Mouse (Mus musculus): ENCODE measurements around the gene Tpcn2. TPM values are rescaled to one million over a fixed set of nuclear protein-coding genes. Genes with fewer than 3 reads are reported as not detected.

Tpcn2 gene
- polyA plus RNA-seq, 1 experiment, result 7.4 TPM

- Histone ChIP-seq H3K4me3 (ENCODE audit: insufficient read depth, low read length) (no peak overlapping the region), H3K4me1 (ENCODE audit: control insufficient read depth, insufficient read depth, low read length) (peaks cover 21% of the 10 kb centered on the region), H3K27ac (ENCODE audit: insufficient read depth, low read length) (0 out of 2 replicates have a peak overlapping the region, but pooled peaks have one; percentile 4)
- TF ChIP-seq CTCF (IDR thresholded peaks at IDR 0.05; ENCODE audit: extremely low read depth, insufficient read depth, low read length) (peak; percentile 22; the same call in 1 of the 2 replicates), POLR2A (IDR thresholded peaks at IDR 0.05; ENCODE audit: extremely low read depth, insufficient read depth, low read length) (no peak)
These were observed 86.8 kb downstream of the Tpcn2 start for GRCm38 (mm10) chr7:145197042-145197441.

DNA sequence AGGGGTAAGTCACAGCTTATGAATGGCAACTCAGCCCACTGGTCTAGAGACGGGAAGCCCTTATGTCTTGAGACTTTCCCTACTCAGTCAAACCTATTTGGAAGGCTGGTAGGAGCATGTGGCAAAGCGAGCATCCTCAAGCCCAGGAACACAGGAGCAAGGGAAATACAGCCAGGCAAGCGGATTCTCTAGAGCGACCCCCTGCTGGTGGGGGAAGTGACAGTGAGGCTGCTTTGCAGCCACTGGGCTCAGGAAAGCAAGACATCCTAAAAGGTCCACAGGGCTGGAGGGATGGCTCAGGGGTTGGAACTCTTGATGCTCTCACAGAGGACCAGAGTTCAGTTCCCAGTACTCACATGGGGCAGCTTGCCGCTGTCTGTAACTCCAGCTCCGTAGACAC is 87.5 kb downstream of the Tpcn2 start:
- H3K27ac ChIP-seq (ENCODE audit: insufficient read depth, low read length), result no peak overlapping the region
- no peak overlapping the region for H3K4me3 ChIP-seq (ENCODE audit: insufficient read depth, low read length)
- peaks cover 21% of the 10 kb centered on the region for H3K4me1 ChIP-seq (ENCODE audit: control insufficient read depth, insufficient read depth, low read length)
- TF ChIP-seq POLR2A (IDR thresholded peaks at IDR 0.05; ENCODE audit: extremely low read depth, insufficient read depth, low read length), result no peak
- no peak for TF ChIP-seq CTCF (IDR thresholded peaks at IDR 0.05; ENCODE audit: extremely low read depth, insufficient read depth, low read length)

DNA sequence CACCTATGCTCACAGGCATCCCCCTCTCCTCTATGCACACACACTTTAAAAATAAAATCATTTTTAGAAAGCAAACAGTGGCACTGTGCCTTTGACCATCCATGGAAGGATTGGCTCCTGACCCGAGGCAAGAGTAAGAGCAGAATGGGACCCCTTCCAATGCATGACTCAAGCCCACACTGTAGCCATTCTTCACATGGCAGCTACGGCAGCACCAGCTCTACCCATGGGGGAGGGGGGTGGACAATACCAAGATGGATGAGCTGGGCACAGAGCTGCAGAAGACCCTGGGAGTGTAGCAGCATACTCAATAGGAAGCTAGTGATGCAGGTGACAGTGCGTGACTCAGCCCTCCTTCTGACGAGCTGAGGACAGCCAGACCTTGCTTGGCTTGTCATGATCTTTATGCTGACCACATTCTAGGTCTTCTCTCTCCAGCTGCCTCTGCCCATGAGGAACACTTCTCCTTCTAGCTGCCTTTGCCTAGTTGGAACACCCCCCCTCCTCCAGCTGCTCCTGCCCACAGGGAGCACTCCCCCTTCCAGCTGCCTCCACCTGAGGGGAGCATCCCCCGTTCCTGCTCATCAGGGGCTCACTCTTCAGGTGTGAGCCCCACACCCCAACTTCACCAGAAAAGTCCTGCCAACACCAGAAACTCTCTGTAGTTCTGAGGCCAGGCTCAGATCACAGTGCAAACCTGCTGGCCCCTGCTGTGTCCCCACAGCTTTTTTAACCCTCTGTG is 88.5 kb downstream of the Tpcn2 start:
- peaks cover 21% of the 10 kb centered on the region for H3K4me1 ChIP-seq (ENCODE audit: control insufficient read depth, insufficient read depth, low read length)
- no peak overlapping the region for H3K27ac ChIP-seq (ENCODE audit: insufficient read depth, low read length)
- no peak overlapping the region for H3K4me3 ChIP-seq (ENCODE audit: insufficient read depth, low read length)
- TF ChIP-seq POLR2A (IDR thresholded peaks at IDR 0.05; ENCODE audit: extremely low read depth, insufficient read depth, low read length) (no peak), CTCF (IDR thresholded peaks at IDR 0.05; ENCODE audit: extremely low read depth, insufficient read depth, low read length) (no peak)

GRCm38 (mm10) chr7:145194455-145195161 is 89.2 kb downstream of the Tpcn2 start:
- H3K4me1 ChIP-seq (ENCODE audit: control insufficient read depth, insufficient read depth, low read length), result peaks cover 21% of the 10 kb centered on the region
- H3K27ac ChIP-seq (ENCODE audit: insufficient read depth, low read length), result no peak overlapping the region
- no peak overlapping the region for H3K4me3 ChIP-seq (ENCODE audit: insufficient read depth, low read length)
- no peak for TF ChIP-seq POLR2A (IDR thresholded peaks at IDR 0.05; ENCODE audit: extremely low read depth, insufficient read depth, low read length)
- no peak for TF ChIP-seq CTCF (IDR thresholded peaks at IDR 0.05; ENCODE audit: extremely low read depth, insufficient read depth, low read length)

GRCm38 (mm10) chr7:145192836-145193235 is 91.0 kb downstream of the Tpcn2 start:
- H3K27ac ChIP-seq (ENCODE audit: insufficient read depth, low read length), result no peak overlapping the region
- no peak overlapping the region for H3K4me3 ChIP-seq (ENCODE audit: insufficient read depth, low read length)
- TF ChIP-seq CTCF (IDR thresholded peaks at IDR 0.05; ENCODE audit: extremely low read depth, insufficient read depth, low read length), result no peak
- TF ChIP-seq POLR2A (IDR thresholded peaks at IDR 0.05; ENCODE audit: extremely low read depth, insufficient read depth, low read length), result no peak
- peaks cover 16% of the 10 kb centered on the region for H3K4me1 ChIP-seq (ENCODE audit: control insufficient read depth, insufficient read depth, low read length)

DNA sequence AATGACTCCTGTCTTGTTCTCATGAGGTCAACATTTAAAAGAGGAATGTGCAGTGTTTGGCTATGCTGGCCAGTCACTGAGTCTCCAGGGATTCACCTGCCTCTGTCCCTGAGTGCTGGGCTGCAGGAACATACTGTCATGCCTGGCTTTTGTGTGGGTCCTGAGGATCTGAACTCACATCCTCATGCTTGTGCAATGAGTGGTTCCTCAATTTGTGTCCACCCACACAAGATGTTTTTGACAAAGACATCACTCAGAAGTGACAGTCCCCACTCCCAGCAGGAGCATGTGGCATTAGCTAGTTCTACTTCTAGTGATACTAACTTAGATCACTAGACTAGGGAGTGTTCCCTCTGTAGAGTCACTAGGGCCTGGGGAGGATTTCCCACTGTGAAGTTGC is 93.3 kb downstream of the Tpcn2 start:
- no peak overlapping the region for H3K4me3 ChIP-seq (ENCODE audit: insufficient read depth, low read length)
- no peak for TF ChIP-seq CTCF (IDR thresholded peaks at IDR 0.05; ENCODE audit: extremely low read depth, insufficient read depth, low read length)
- no peak for TF ChIP-seq POLR2A (IDR thresholded peaks at IDR 0.05; ENCODE audit: extremely low read depth, insufficient read depth, low read length)

GRCm38 (mm10) chr7:145189342-145189741 is 94.5 kb downstream of the Tpcn2 start:
- Histone ChIP-seq H3K4me1 (ENCODE audit: control insufficient read depth, insufficient read depth, low read length) (peaks cover 2% of the 10 kb centered on the region), H3K27ac (ENCODE audit: insufficient read depth, low read length) (no peak overlapping the region), H3K4me3 (ENCODE audit: insufficient read depth, low read length) (no peak overlapping the region)
- TF ChIP-seq CTCF (IDR thresholded peaks at IDR 0.05; ENCODE audit: extremely low read depth, insufficient read depth, low read length) (no peak), POLR2A (IDR thresholded peaks at IDR 0.05; ENCODE audit: extremely low read depth, insufficient read depth, low read length) (no peak)

More for the DNA sequence above, 93.3 kb downstream of the Tpcn2 start:
- H3K27ac ChIP-seq (ENCODE audit: insufficient read depth, low read length), result no peak overlapping the region
- H3K4me1 ChIP-seq (ENCODE audit: control insufficient read depth, insufficient read depth, low read length), result peaks cover 12% of the 10 kb centered on the region

DNA sequence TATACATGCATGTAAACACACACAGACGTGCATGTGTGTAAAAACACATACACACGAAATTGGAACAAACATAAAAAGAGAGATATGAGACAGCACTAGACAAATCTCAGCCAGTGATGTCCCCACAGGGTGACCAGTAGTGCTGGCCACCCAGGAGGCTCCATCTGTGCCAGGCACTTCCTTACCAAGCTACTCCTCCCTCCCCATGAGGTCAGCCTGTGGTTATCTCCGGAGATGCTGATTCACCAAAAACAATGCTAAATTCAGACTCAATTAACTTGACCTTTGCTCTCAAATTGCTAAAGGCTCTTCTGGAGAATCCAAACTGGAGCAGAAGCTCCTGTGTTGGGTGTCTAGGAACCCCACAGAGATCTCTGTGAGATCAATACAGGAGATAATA is 96.0 kb downstream of the Tpcn2 start:
- TF ChIP-seq POLR2A (IDR thresholded peaks at IDR 0.05; ENCODE audit: extremely low read depth, insufficient read depth, low read length), result no peak
- no peak for TF ChIP-seq CTCF (IDR thresholded peaks at IDR 0.05; ENCODE audit: extremely low read depth, insufficient read depth, low read length)
- Histone ChIP-seq H3K27ac (ENCODE audit: insufficient read depth, low read length) (no peak overlapping the region), H3K4me1 (ENCODE audit: control insufficient read depth, insufficient read depth, low read length) (no peaks in the 10 kb centered on the region), H3K4me3 (ENCODE audit: insufficient read depth, low read length) (no peak overlapping the region)

DNA sequence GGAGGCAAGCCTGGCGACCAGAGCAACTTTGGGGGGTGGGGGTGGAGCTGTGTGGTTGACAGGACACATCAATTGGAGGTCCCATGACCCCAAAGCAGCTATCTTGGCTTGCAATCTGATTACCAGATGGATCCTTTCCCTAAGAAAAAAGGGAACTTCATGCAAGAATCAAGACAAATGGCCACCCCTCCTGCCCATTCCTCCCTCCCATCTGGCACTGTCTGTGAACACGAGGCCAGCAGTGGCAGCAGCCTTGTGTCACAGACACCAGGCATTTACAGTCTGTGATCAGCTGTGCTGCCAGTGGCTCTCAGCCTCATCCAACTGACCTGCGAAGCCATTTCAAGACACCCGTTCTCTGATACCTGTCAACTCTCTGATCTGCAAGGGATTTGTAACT is 101.4 kb downstream of the Tpcn2 start:
- no peaks in the 10 kb centered on the region for H3K4me1 ChIP-seq (ENCODE audit: control insufficient read depth, insufficient read depth, low read length)
- no peak overlapping the region for H3K4me3 ChIP-seq (ENCODE audit: insufficient read depth, low read length)
- TF ChIP-seq CTCF (IDR thresholded peaks at IDR 0.05; ENCODE audit: extremely low read depth, insufficient read depth, low read length), result no peak
- no peak for TF ChIP-seq POLR2A (IDR thresholded peaks at IDR 0.05; ENCODE audit: extremely low read depth, insufficient read depth, low read length)
- H3K27ac ChIP-seq (ENCODE audit: insufficient read depth, low read length), result no peak overlapping the region
